Mouse (Mus musculus) liver, embryonic 14.5 days (tissue): ENCODE results near the gene Six6.

Experiments used
- CTCF ChIP-seq: IDR thresholded peaks from 2 replicates; pipeline ENCODE4 v1.5.1; 2016; ENCODE audit warnings: antibody characterized with exemption, low read depth, control low read depth
- EP300 ChIP-seq: IDR thresholded peaks from 2 replicates; pipeline ENCODE4 v1.6.1; 2016; ENCODE audit warnings: antibody characterized with exemption, low read depth

GRCm38 (mm10) chr12:72977851-72978250, 38.2 kb downstream of the Six6 start:
- TF ChIP-seq EP300 (no peak), CTCF (no peak)
